Mouse (Mus musculus): ENCODE measurements around the gene Cds1. TPM values are rescaled to one million over a fixed set of nuclear protein-coding genes. Genes with fewer than 3 reads are reported as not detected.

The Cds1 gene
- total RNA-seq, 4 experiments from 2014 or later, result 66.3 to 73.0 (median 70.9) TPM

Other genes with a start within 250 kb of the Cds1 start
- under 1 TPM; 0.25 to 0.34 (median 0.31) TPM for gene Nkx6-1, start 100.1 kb upstream of the Cds1 start, total RNA-seq (2022)